Mouse (Mus musculus) erythroblast, embryonic 14.5 days (primary cell): Measurements from ENCODE around the gene Abhd14b.

Experiments
- GATA1 ChIP-seq: IDR thresholded peaks from 2 replicates; pipeline ENCODE4 v1.6.1; 2012; ENCODE audit warnings: low read length, inconsistent platforms, mixed read lengths
- TAL1 ChIP-seq: IDR thresholded peaks from 3 replicates; pipeline ENCODE4 v1.6.1; 2012; ENCODE audit warnings: low read length, inconsistent platforms, mixed read lengths

- TF ChIP-seq GATA1 (no peak), TAL1 (no peak)
Observed at GRCm38 (mm10) chr9:106406443-106407078, 40.7 kb upstream of the Abhd14b start.
